Mouse (Mus musculus) hindbrain, embryonic 16.5 days (tissue): ENCODE measurements at regions not wholly inside any gene's neighbourhood (a gene's known extent, or its start where the extent isn't known, plus 50 kb on each side); places are given as distances from the start of the nearest gene placed in this dataset.
A peak's percentile ranks its signal among the peaks of the same experiment; 100 is the strongest.

Experiments used
- ATAC-seq: fragments of 200-750 bp; cut with Nextera tagmentation; 2 replicates; pipeline ENCODE4 v1.8.0; 2017; ENCODE audit warnings: moderate TSS enrichment, moderate library complexity
- H3K27ac ChIP-seq: fragments of 300-500 bp; sonication (generic); 2 replicates; pipeline ENCODE4 v1.5.1; 2014; ENCODE audit warnings: low read depth, mild to moderate bottlenecking, control low read depth, low read length, moderate library complexity
- H3K27me3 ChIP-seq: fragments of 300-500 bp; sonication (generic); replicated peaks from 2 replicates; pipeline ENCODE4 v1.6.1; 2014; ENCODE audit warnings: low read length; ENCODE audit not compliant: control insufficient read depth, insufficient read depth
- H3K36me3 ChIP-seq: fragments of 300-500 bp; sonication (generic); 2 replicates; pipeline ENCODE4 v1.6.1; 2014; ENCODE audit warnings: mild to moderate bottlenecking, low read length, moderate library complexity, mixed read lengths; ENCODE audit not compliant: control insufficient read depth, insufficient read depth
- H3K4me1 ChIP-seq: fragments of 300-500 bp; sonication (generic); 2 replicates; pipeline ENCODE4 v1.6.1; 2014; ENCODE audit warnings: low read depth, low read length; ENCODE audit not compliant: control insufficient read depth, insufficient read depth
- H3K4me2 ChIP-seq: fragments of 300-500 bp; sonication (generic); 2 replicates; pipeline ENCODE4 v1.6.1; 2014; ENCODE audit warnings: mild to moderate bottlenecking, low read length, control low read depth, moderate library complexity
- H3K4me3 ChIP-seq: fragments of 300-500 bp; sonication (generic); 2 replicates; pipeline ENCODE4 v1.5.1; 2014; ENCODE audit warnings: mild to moderate bottlenecking, low read length, control low read depth, moderate library complexity
- H3K9ac ChIP-seq: fragments of 300-500 bp; sonication (generic); 2 replicates; pipeline ENCODE4 v1.6.1; 2014; ENCODE audit warnings: low read depth, mild to moderate bottlenecking, control low read depth, low read length, moderate library complexity
- H3K9me3 ChIP-seq: fragments of 300-500 bp; sonication (generic); 2 replicates; pipeline ENCODE4 v1.6.1; 2014; ENCODE audit warnings: mild to moderate bottlenecking, low read length, moderate library complexity; ENCODE audit not compliant: control insufficient read depth
- WGBS: fragments of 180-500 bp; shearing (Covaris S2); extraction: QIAGEN DNeasy Blood & Tissue Kit; methylation state at CpG from one replicate; pipeline ENCODE4 v1.1.7; 2014; 5-methylcytosine and 5-hydroxymethylcytosine counted together

- H3K27ac ChIP-seq = no peak overlapping the region
- no peaks in the 10 kb centered on the region for H3K27me3 ChIP-seq
- ATAC-seq = no peak
- no peak overlapping the region for H3K9ac ChIP-seq
- no peaks in the 10 kb centered on the region for H3K9me3 ChIP-seq
- H3K4me2 ChIP-seq = no peak overlapping the region
- H3K4me1 ChIP-seq = no peaks in the 10 kb centered on the region
- H3K36me3 ChIP-seq = no peaks in the 10 kb centered on the region
- no peak overlapping the region for H3K4me3 ChIP-seq
- 89% methylated on average over 2 of the region's 2 CpGs for WGBS
Measured at GRCm38 (mm10) chr13:78623652-78624051, 424.1 kb upstream of the Nr2f1 start.

DNA sequence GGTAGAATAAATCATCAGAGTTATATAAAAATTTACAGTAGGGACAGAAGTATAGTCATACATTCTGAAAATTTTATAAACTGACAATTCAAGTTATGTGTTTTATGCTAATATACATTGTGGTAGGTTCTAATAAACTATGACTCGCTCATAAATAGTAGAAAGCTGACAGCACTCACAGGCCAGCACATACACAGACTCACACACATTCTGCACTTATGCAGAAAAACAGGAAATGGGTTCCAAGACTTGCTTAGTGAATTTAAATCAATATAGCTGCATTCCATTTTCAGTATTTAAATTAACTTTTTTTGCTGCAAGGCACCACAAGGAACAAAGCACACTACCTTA is 403.3 kb upstream of the Nr2f1 start:
- Histone ChIP-seq H3K36me3 (no peaks in the 10 kb centered on the region), H3K4me2 (no peak overlapping the region), H3K4me1 (no peaks in the 10 kb centered on the region; the same call in 1 of the 2 replicates), H3K9me3 (no peaks in the 10 kb centered on the region), H3K27me3 (no peaks in the 10 kb centered on the region), H3K9ac (no peak overlapping the region), H3K4me3 (no peak overlapping the region), H3K27ac (no peak overlapping the region)
- 90% methylated on average over 1 of the region's 1 CpGs for WGBS
- peak; percentile 20; the same call in 1 of the 2 replicates for ATAC-seq

GRCm38 (mm10) chr13:78602211-78602860 is 402.8 kb upstream of the Nr2f1 start:
- H3K4me2 ChIP-seq = no peak overlapping the region
- 46% methylated on average over 6 of the region's 6 CpGs for WGBS
- H3K4me3 ChIP-seq = no peak overlapping the region
- ATAC-seq = peak; percentile 91
- no peak overlapping the region for H3K9ac ChIP-seq
- no peaks in the 10 kb centered on the region for H3K36me3 ChIP-seq
- no peaks in the 10 kb centered on the region for H3K27me3 ChIP-seq
- no peak overlapping the region for H3K27ac ChIP-seq
- no peaks in the 10 kb centered on the region for H3K9me3 ChIP-seq
- no peaks in the 10 kb centered on the region; the same call in 1 of the 2 replicates for H3K4me1 ChIP-seq

DNA sequence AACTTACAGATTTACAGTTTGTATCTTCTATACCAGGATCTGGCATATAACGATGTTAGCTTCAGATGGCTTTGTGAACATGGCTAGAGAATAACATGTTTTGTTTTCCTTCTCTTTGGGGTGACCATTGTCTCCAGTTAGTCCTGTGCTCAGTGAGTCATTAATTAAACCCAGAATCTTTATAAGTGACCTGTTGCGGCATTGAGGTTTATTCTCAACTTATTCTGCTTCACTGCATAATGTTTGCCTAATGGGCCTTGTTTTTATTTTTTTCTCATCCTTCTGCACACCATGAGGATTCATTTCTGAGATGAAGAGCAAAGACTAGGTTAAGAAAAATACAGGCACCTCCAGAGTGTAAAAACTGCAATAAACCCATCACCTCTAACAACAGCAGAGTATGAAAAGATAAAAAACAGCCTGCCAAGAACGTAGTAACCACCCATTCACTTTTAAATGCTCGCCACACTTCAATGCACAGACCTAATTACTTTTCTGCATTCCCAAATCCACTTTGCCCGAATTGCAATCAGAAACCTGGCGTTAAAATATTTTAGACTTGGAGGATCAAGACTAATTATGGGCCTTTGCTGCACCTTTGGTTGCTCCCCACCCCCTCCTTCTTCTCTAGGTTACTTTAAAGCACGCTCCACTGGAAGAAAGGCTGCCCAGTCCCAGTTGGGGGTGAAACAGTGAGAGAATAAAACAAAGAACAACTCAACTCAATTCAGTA is 381.5 kb upstream of the Nr2f1 start:
- peak; percentile 84 for ATAC-seq
- Histone ChIP-seq H3K36me3 (no peaks in the 10 kb centered on the region), H3K27ac (no peak overlapping the region), H3K4me2 (peak overlapping the region; percentile 5), H3K9ac (no peak overlapping the region), H3K4me1 (0 out of 2 replicates have a peak, but pooled peaks cover 3% of the 10 kb centered on the region), H3K4me3 (no peak overlapping the region), H3K9me3 (no peaks in the 10 kb centered on the region), H3K27me3 (no peaks in the 10 kb centered on the region)
- 13% methylated on average over 7 of the region's 7 CpGs for WGBS

DNA sequence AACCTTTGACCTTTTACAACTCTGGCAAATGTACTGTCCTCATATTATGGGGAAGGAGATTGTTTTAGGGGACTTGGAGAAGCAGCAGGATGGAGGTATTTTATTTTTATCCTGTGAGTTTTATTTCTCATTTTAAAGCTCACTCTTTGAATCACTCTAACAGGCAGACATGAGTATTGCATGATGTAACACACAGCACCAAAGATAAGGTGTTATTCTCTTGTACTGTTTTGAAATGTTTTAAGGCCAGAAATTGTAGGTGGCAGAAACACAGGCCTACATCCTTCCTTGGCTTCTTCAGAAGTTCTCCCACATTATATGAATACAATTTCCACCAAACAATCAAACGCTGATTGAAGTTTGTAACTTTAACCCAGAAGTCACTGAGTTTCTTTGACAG is 377.9 kb upstream of the Nr2f1 start:
- no peak overlapping the region for H3K4me3 ChIP-seq
- ATAC-seq = no peak
- no peaks in the 10 kb centered on the region for H3K9me3 ChIP-seq
- 90% methylated on average over 1 of the region's 1 CpGs for WGBS
- no peak overlapping the region for H3K4me2 ChIP-seq
- H3K36me3 ChIP-seq = no peaks in the 10 kb centered on the region
- 0 out of 2 replicates have a peak, but pooled peaks cover 3% of the 10 kb centered on the region for H3K4me1 ChIP-seq
- H3K27me3 ChIP-seq = no peaks in the 10 kb centered on the region
- H3K27ac ChIP-seq = no peak overlapping the region
- no peak overlapping the region for H3K9ac ChIP-seq

GRCm38 (mm10) chr13:78576300-78577296 is 377.0 kb upstream of the Nr2f1 start:
- H3K27ac ChIP-seq = no peak overlapping the region

GRCm38 (mm10) chr13:78571093-78571492 is 371.5 kb upstream of the Nr2f1 start:
- ATAC-seq = no peak
- no peak overlapping the region for H3K9ac ChIP-seq
- WGBS = 83% methylated on average over 2 of the region's 2 CpGs
- no peaks in the 10 kb centered on the region for H3K4me1 ChIP-seq
- no peak overlapping the region for H3K27ac ChIP-seq
- H3K4me2 ChIP-seq = no peak overlapping the region
- no peak overlapping the region for H3K4me3 ChIP-seq
- H3K9me3 ChIP-seq = no peaks in the 10 kb centered on the region
- no peaks in the 10 kb centered on the region for H3K36me3 ChIP-seq
- H3K27me3 ChIP-seq = no peaks in the 10 kb centered on the region

More at GRCm38 (mm10) chr13:78576300-78577296, 377.0 kb upstream of the Nr2f1 start:
- H3K4me1 ChIP-seq = 0 out of 2 replicates have a peak, but pooled peaks cover 3% of the 10 kb centered on the region
- 22% methylated on average over 9 of the region's 9 CpGs for WGBS
- ATAC-seq = peak; percentile 60; the same call in 1 of the 2 replicates
- no peaks in the 10 kb centered on the region for H3K36me3 ChIP-seq
- no peak overlapping the region for H3K4me2 ChIP-seq
- no peaks in the 10 kb centered on the region for H3K27me3 ChIP-seq
- H3K4me3 ChIP-seq = no peak overlapping the region
- H3K9me3 ChIP-seq = no peaks in the 10 kb centered on the region
- H3K9ac ChIP-seq = no peak overlapping the region

- no peak overlapping the region for H3K9ac ChIP-seq
- H3K4me2 ChIP-seq = no peak overlapping the region
- H3K27ac ChIP-seq = no peak overlapping the region
- no peaks in the 10 kb centered on the region for H3K27me3 ChIP-seq
- H3K4me1 ChIP-seq = no peaks in the 10 kb centered on the region
- 40% methylated on average over 2 of the region's 2 CpGs for WGBS
- no peak overlapping the region for H3K4me3 ChIP-seq
- no peak for ATAC-seq
- H3K9me3 ChIP-seq = no peaks in the 10 kb centered on the region
- no peaks in the 10 kb centered on the region for H3K36me3 ChIP-seq
Measured at GRCm38 (mm10) chr13:78524446-78524937, 324.9 kb upstream of the Nr2f1 start.
